Mouse (Mus musculus) urinary bladder, postnatal 25 days (tissue): ENCODE results near the gene E2f1.
A peak's percentile ranks its signal among the peaks of the same experiment; 100 is the strongest.

Source experiments
- DNase-seq: peaks from one replicate; pipeline ENCODE4 v3.0.0; 2022; ENCODE audit warnings: low spot score

Gene E2f1

DNA sequence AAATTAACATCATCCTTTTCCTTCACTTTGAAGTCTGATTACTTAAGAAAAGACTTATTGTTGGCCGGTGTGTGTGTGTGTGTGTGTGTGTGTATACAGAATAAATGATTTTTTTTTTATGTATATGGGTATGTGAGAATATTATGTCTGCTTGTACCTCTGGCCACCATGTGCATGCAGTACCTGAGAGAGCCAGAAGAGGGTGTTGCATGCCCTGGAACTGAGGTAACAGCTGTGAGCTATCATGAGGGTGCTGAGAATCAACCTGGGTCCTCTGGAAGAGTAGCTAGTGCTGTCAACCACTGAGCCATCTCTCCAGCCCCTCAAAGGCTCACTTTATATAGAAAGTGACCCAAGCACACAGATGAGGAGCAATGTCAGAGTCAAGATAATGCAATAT lies 11.7 kb upstream of the E2f1 start:
- no peak for DNase-seq

DNA sequence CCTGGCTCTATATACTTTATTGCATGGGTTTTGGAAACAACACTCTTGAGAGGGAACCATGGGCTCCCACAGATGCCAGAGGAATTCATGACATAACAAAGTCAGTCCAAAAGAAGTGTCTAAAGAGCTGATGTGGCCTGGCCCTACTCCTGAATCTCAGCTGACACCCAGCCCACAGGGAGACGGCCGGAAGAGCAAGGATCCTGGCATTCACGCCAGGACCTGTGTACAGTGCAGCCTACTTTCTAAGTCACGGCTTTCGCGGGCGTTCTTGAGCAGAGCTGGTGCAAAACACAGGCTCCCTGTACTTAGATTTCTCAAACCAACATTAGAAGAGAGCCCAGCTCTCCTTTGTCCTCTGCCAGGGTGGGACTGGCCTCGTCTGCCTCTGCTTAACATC lies 10.9 kb upstream of the E2f1 start:
- DNase-seq, result no peak

DNA sequence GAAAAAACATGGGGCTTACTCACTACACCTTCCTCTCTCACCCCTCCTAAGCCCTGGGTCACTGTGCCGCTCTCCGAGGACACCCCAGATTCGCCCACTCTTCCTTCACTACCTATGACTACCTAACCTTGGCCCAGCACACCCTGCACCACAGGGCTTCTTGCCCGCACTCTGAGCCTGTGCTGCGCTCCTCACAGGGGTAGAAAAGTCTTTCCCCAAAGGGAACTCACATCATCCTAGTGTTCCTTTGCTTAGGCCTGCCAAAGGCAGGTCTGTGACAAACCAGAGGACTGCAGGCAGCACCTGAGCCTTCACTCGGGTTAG lies 8.0 kb upstream of the E2f1 start:
- no peak for DNase-seq

DNA sequence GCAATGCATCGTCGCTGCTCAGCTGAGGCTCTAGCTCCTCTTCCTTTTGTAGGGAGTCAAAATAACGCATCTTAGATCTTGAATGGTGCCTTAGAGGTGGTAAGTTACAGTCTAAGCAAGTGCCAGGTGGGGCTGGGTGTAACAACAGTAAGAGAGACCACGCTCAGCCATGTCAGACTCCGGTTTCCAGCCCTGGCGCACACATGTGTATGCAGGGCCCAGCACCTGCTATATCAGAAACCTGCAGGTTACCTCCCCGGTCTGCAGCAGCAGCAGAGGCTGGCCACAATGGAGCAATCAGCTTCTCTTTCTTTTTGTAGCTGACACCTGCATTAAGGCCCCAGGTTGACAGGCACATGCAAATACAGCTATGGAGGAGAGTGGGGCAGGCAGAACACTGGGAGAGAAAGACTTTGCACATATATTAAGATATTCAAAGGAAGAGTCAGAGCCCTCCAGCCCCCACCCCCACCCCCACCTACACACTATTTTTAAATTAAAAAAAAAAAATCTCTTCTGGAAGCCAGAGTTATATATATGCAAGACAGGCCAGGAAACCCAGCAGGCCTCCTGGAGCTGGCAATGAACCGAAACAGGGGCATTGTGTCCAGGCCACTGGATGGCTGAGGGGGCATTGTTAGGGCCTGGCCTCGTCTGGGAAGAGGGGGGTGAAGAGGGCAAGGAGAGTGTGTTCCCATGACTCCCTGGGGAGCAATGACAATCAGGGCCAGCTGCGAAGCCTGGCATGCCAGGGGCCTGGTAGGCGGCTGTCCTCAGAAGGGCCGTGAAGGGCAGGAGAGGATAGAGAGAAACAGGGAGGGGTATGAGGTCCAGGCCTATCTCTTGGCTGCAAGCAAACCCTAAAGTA lies 7.4 kb upstream of the E2f1 start:
- DNase-seq, result no peak

DNA sequence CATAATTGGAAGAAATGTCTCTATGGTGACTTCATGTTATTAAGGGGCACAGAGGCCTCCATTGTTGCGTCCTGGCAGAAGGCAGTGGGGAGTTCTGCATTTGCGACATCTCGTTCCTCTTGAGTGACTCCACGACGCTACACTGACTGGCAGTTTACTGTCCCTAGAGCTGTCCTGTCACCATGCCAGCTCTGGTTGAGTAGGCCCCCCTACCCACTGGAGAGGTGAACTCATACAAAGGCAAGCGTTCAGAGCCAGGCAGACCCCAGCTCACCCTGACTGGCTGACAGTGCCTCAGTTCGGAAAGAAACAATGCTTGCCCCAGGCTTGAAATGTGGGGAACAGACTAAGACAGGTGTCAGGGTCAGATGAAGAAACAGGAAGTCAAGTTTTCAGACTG lies 4.6 kb upstream of the E2f1 start:
- no peak for DNase-seq

DNA sequence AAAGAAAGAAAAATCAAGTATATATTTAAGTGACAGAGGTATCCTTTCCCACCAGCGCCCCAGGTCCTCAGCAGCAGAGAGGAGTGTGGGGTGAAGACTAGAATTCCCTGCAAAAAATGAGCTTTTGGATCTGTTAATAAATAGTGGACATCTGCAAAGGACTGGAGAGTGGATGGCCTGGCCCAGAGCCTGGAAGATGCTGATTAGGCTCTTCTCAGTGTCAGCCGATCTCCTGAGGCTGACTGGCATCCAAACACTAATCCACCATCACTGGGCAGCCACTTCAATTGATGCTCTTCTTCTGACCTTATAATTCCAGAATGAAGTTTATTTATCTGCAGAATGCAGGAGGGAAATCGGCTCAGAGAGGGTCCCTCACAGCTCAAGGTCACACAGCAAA lies 3.3 kb upstream of the E2f1 start:
- DNase-seq, result no peak

DNA sequence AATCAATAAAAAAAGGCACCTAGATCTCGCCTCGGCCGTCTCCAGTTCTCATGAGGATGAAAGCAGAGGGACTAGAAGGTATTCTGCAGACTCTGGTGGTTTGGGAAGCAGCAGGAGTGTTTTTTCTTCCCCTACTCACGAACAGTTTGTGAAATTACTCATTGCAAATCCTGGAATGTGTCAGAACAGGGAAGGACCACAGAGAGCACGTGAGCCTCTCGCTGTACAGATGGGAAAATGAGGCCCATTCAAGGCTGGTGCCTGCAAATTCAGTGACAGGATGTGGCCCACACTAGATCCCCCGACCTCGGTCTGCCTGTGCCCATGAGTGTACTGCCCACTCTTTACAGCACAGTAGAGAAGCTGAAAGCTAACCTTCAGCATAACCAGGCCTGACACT lies 2.3 kb upstream of the E2f1 start:
- DNase-seq, result no peak

DNA sequence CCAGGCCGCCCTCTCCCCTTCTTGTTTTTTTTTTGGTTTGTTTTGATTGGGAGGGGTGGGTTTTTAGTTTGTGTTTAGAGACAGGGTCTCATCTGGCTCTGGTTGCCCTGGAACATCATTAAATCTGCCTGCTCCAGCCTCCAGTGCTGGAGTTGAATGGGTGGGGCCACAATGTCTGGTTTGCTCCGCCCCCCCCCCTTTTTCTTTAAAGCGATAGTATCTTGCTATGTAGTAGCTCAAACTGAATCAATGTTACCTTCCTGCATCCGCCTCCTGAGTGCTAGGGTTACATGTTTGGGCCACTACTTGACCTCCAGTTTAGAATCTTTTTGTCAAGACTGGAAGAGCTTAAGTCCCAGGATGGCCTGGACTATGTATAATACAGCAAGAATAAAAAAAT lies 1.6 kb upstream of the E2f1 start:
- DNase-seq, result no peak

DNA sequence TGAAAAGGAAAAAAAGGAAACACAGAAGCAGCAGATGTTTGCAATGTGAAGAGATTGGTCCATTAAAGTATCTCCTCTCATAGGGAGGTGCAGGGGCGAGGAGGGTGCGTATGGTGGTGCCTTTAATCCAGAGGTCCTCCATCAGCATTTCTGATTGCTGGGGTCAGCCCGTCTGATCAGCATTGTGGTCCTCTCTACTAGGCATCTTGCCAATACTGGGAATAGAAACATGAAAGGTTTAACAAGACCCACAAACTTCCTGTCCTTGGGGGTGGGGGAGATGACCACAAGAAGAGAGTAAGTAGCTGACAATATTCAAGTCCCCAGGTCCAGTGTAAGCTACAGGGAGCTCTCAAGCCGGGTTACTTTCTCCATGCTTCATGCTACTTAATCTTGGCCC lies 974 bp upstream of the E2f1 start:
- no peak for DNase-seq

DNA sequence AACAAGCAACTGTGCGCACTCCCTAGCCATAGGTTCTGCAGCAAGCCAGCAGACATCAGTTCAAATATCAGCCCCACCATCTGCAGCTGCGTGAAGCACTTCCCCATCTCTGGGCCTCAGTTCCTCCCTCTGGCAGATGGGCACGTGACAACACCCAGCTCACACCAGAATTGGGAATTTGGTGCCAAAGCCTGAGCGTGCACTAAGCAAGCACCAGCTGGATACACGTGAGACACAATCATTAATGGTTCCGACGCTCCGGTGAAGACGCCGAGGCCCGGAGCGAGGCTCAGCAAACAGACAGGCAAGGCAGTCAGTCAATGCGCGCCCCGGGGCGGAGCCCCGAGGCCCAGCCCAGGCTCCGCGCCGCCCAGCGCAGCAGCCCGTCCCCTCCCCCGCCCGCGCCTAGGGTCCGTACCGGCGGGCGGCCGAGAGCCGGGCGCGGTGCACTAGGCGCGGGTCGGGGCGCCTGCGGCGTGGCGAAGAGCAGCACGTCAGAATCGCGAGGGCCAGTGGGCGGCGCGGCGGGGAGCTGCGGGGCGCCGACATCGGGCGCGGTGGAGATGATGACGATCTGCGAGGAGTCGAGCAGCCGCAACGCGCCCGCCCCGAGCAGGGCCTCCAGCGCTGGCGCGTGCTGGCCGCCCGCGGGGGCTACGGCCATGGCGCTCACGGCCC lies 482 bp downstream of the E2f1 start:
- peak; percentile 57 for DNase-seq

DNA sequence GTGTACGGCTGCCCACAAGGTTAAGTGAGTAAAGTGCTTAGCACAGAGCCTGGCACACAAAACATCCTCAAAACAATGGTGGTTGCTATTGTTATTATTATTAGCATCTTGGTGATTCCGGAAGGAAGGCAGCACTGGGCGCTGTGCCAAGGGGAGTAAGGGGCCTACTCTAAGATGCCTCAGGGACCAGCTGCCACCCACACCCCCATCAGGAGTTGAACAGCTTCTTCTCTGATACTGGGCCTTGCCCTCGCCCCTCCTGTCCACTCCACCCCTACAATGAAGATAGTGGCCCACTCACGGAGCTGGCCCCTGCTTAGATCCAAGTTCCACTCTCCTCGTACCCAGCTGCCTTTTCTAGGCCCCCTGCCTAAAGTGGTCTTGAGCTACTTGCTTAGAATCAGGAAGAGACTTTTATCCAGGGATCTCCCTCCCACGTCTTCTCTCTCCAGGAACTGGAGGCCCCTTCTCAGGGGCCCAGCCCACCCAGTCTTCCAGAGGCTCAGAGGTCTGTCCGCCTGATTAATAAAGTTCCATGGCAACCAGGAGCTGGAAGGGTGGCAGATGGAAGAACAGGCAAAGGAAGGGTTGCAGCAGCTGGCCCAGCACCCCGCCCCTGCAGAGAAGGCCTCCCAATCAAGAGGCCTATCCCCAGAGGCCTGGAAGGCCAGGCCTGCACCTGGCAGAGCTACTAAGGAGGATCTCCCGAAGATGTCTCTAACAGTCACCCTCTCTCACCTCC lies 1.2 kb downstream of the E2f1 start:
- no peak for DNase-seq

DNA sequence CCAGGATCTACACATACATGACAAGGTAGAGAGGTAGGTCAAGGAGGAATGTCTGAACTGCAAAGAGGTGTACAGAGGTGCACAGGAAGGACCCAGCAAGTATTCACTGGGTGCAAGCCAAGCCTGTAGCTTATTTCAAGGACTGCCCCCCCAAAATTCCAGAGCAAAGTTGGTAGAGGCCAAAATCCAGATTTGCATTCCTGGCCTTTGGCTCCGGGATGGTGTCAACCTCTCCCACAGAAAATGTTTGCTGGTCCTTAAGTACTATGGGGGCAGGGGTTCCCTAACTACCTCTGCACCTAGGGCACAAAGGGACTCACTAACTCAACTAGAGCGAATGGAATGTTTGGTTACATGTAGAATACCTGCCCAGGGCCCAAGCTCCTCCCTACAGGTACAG lies 1.9 kb downstream of the E2f1 start:
- no peak for DNase-seq

DNA sequence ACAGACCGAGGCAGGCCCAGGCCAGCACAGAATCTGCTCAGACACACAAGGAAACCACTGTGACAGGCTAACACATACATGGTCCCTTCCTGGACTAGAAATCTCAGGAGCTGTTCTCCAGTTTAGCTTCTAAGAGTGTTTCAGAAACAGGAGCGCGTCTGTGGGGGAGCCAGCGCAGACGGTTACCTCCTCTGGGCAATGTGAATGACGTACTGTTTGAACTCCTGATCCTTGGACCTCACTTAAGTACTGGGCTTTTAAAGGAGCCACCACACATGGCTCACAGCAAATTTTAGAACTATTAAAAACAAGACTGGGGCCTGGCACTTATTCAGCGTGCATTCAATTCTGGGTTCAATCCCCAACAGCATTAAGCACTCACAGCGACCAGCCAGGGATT lies 3.1 kb downstream of the E2f1 start:
- DNase-seq, result no peak

DNA sequence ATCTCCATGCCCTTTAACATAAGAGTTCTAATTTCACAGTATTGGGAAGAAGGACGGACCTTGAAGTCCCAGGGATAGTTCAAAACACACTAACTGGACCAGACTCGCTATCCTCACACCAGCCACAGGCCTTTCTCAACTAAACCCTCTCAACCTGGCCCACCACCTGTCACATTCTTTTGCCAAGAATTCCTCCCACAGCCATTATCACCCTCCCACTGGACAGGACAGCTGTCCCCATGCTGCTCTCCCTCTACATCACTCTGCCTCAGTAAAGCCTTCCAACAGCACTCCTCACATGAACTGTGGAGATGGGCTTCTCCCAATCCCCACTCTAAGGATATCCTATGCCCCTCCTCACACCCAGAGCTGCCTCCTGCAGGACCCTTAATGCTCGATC lies 4.1 kb downstream of the E2f1 start:
- no peak for DNase-seq

DNA sequence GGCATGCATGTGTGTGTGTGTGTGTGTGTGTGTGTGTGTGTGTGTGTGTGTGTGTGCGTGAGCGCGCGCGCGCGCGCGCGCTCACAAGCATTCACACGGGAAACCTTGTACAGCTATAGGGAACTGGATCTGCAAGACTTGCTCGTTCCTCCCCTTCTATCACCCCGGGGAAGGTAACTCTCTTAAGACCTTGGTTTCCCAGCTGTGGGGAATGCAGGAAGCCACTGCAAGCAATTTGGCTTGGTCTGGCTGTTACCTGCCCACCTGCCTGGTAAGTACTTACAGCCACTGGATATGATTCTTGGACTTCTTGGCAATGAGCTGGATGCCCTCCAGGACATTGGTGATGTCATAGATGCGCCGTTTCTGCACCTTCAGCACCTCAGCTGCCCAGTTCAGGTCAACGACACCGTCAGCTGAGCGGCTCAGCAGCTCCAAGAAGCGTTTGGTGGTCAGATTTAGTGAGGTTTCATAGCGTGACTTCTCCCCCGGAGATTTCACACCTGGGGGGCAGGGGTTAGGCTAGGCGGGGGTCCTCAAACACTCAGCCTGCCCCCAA lies 6.0 kb downstream of the E2f1 start:
- no peak for DNase-seq

DNA sequence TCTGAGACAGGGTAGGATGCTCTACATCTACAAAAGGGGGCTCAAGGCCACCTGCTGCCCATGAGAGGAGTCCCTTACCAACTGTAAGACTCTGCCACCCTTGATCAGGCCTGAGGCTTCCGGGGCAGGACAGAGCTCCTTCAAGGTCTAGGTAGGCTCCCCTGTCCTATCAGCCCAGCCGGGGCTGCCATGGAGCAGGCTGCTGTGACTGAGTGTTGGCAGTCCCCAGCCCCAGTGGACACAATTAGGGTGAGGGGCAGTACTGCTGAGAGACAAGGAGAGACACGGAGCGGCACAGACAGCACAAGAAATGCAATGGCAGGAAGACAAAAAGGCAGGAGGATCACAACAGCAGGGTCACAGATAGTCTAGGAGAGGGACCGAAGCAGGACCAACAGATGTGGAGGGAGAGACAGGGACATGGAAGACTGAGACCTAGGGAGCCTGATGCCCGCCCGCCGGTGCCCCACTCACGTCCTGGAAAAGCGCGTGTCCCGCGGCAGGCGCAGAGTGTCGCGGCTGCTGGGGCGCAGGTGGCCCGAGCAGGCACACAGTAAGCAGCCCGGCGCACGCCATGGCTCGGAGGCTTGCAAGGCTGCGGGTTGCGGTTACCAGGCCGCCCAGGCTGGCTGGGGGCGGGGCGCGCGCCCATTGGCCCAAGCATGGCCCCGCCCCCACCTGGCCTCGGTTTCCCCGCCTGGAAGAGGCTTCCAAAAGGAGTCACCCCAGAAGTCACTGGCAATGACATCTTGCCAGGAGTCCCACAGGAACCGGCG lies 11.2 kb downstream of the E2f1 start, which contains the start of gene Necab3:
Gene Necab3 (minus strand): TSS at position 627 of the 776 bp plus-strand sequence.
- DNase-seq, result no peak

DNA sequence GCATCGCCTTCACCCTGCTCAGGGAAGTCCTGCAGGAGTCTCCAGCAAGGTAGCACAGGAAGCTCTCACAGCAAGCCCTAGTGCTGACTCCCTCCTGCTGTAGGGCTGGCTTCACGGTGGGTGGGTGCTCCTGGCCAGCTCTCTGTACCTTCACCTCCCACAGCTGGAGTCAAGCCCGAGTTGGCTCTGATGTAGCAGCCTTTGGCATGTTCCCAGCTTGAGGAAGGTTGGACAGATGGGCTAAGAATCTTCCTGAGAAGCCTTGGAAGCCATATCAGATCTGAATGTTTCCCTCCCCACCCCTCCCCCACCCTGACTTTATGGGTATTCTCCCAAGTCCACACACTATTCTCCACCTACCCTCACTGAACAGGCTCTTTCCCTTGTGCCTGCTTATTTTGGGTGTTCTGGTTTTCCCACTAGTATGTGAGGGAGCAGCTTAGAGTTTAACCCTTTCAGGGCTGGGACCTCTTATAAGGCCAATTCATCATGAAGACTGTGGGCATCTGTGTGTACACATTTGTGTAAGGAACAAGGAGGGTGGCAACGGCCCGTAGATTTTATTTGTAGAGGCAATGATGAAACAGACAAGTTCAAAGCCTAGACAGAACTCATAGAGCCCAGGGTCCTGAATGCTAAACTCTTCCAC lies 12.4 kb downstream of the E2f1 start:
- DNase-seq, result no peak

DNA sequence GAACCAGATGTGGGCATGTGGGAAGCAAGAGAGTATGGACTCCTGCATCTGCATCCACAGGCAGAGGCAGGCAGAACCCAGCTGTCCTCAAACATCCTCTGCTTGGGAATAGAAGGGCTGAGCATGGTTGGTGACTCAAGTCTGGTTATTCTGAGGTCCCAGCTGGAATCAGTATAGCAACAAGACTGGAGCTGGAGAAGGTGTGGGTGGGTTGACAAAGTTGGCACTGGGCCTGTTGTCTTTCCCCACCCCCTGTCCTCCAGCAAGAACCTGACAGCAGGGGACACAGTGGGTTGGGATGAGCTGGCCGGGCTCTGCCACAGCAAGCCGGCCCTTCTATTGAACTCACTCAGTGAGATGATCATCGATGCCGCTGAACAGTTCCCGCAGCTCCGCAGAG lies 14.5 kb downstream of the E2f1 start:
- no peak for DNase-seq

DNA sequence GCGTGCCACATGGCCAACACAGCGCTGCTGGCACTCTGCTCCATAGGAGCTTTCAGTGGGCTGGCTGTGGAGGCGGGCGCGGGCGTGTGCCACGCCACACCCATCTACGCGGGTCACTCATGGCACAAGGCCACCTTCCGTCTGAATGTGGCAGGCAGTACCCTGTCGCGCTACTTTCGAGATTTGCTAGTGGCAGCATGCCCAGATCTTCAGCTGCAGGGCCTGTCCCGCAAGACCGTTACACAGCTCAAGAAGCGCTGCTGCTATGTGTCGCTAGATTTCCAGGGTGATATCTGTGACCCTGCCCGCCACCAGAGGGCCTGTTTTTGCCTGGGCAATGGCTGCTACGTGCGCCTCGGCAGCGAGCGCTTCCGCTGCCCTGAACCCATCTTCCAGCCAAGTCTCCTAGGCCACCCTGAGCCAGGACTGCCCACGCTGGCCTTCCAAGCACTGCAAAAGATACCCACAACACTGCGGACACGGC lies 17.2 kb downstream of the E2f1 start:
- peak; percentile 50 for DNase-seq

DNA sequence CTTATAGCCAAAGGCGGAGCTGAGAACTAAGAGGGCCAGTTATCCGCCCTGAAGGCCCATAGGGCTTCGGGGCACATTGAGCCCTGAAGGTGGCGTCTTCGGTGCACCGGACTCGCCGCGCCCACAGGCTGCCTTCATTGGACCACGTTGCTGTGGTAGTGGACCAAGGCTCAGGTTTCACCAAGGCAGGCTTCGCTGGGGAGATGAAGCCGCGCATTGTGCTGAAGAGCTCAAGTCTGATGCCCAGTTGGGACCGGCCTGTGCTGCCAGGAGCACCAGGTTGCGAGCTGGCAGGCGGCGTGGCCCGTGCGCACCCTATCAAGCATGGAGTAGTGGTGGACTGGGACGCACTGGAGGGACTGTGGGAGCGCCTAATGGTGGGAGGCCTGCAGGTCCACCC lies 17.8 kb downstream of the E2f1 start:
- DNase-seq, result no peak

DNA sequence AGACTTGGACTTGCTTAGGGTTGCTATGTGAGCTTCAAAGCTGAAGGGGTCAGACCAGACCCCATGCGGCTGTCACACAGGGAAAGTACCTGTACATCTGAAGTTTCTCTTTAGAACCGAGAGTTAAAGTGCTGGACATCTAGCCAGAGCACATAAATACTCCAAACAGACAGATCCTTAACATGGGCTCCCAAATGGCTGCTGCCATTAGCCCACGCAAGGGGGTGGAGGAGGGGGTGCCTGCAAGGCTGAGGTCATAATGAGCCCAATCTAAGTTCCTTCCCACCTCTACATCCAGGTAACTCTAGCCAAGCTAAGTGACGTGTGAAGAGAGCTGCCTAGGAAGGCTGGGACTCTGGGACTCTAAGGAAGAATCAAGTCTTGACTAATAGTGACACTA lies 18.2 kb downstream of the E2f1 start, which contains the start of gene Actl10:
Gene Actl10 (plus strand): TSS at position 301 of the 400 bp plus-strand sequence.
- no peak for DNase-seq
